Mouse (Mus musculus): ENCODE results near the gene Cadm1. TPM values are rescaled to one million over a fixed set of nuclear protein-coding genes. Genes with fewer than 3 reads are reported as not detected.

Gene Cadm1
- polyA plus RNA-seq, 1 experiment = 9.3 TPM

DNA sequence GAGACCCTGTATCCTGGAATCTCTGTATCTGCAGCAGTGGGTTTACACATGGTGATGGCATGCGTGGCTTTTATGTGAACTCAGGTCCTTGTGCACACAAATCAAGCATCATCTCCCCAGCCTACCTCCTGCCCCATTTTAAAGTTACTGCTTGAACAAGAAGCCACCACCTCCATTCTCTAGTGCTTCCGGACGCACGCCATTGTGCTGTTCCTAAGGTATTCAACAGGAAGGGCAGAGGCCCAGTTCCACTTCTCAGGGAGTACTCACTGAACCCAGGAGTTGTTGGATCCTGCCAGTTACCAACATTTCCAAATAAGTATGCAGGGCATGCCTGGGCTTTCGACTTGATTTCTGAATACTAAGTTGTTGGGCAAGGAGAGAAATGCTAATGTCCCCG, 49.5 kb downstream of the Cadm1 start:
- TF ChIP-seq TCF12 (IDR thresholded peaks at IDR 0.05; ENCODE audit: insufficient read depth, poor library complexity, severe bottlenecking) = no peak
- TF ChIP-seq USF1 (IDR thresholded peaks at IDR 0.05; ENCODE audit: low read depth) = no peak
- TF ChIP-seq MYOD1 (IDR thresholded peaks at IDR 0.05; ENCODE audit: control insufficient read depth in 1 of 3, insufficient read length in 2 of 3, low read depth in 2 of 3) = no peak
- TF ChIP-seq TCF3 (IDR thresholded peaks at IDR 0.05; ENCODE audit: insufficient read length, low read depth) = no peak
- no peak for TF ChIP-seq CEBPB (IDR thresholded peaks at IDR 0.05; ENCODE audit: insufficient read depth, poor library complexity, severe bottlenecking)
- no peak for TF ChIP-seq MAX (IDR thresholded peaks at IDR 0.05; ENCODE audit: low read depth)
- no peak for TF ChIP-seq POLR2A (IDR thresholded peaks at IDR 0.05; ENCODE audit: insufficient read length, low read depth)
- no peak for TF ChIP-seq SRF (IDR thresholded peaks at IDR 0.05; ENCODE audit: control insufficient read depth, insufficient read length, low read depth)
- no peak for TF ChIP-seq E2F4 (IDR thresholded peaks at IDR 0.05; ENCODE audit: insufficient read depth)
- H3K79me2 ChIP-seq (ENCODE audit: control insufficient read depth, insufficient read depth) = peaks cover 10% of the 10 kb centered on the region
- no peak overlapping the region for H3ac ChIP-seq (ENCODE audit: control insufficient read depth, insufficient read length)
- H3K4me2 ChIP-seq (ENCODE audit: low read depth) = no peak overlapping the region
- H3K36me3 ChIP-seq (ENCODE audit: control insufficient read depth, insufficient read depth) = no peaks in the 10 kb centered on the region
- H3K27me3 ChIP-seq (ENCODE audit: control insufficient read depth, insufficient read depth, insufficient read length) = no peaks in the 10 kb centered on the region
- no peak overlapping the region for H3K4me3 ChIP-seq

DNA sequence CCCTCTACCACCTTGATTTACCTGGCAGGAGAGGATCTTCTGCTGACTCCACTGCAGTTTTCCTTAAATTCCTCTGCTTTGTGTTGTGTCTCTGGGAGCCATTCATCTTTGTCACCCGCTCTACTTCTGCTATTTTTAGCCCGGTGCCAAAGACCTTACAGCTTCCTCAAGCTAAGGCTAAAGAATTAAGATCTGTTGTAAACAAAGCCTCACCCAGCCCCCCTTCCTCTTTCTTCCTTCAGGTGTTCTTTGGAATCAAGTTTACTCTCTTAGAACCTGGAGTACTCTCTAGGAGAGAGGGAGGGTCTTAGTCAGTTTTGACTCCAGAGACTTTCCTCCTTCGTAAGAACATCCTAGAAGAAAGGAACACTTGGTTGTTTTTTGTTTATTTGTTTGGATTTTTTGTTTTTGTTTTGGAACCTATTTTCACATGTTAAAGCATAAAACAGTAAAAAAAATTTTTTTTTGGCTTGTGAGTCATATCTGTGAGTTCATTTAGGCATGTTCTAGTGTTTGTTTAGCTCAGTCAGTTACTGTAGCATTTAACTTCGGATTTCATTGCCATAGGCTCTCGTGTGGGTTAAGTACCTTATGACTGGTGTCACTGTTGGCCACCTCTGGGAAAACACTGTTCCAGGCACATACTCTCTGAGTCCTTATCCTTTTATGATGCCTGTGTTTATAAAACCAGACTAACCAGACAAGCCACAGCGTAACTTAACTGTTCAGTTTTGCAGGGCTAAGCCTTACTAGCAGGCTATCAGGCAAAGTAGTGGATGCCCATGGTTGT, 51.8 kb downstream of the Cadm1 start:
- TF ChIP-seq MAX (IDR thresholded peaks at IDR 0.05; ENCODE audit: low read depth) = no peak
- no peak for TF ChIP-seq POLR2AphosphoS2 (IDR thresholded peaks at IDR 0.05; ENCODE audit: insufficient read length, low read depth)
- no peak for TF ChIP-seq SRF (IDR thresholded peaks at IDR 0.05; ENCODE audit: control insufficient read depth, insufficient read length, low read depth)
- no peak for TF ChIP-seq MYOG (IDR thresholded peaks at IDR 0.05; ENCODE audit: control insufficient read depth in 1 of 3, insufficient read depth in 1 of 3, insufficient read length in 2 of 3, low read depth in 2 of 3)
- TF ChIP-seq MYOD1 (IDR thresholded peaks at IDR 0.05; ENCODE audit: control insufficient read depth in 1 of 3, insufficient read length in 2 of 3, low read depth in 2 of 3) = no peak
- no peak for TF ChIP-seq E2F4 (IDR thresholded peaks at IDR 0.05; ENCODE audit: insufficient read depth)
- TF ChIP-seq POLR2A (IDR thresholded peaks at IDR 0.05; ENCODE audit: insufficient read length, low read depth) = no peak
- TF ChIP-seq TCF12 (IDR thresholded peaks at IDR 0.05; ENCODE audit: insufficient read depth, poor library complexity, severe bottlenecking) = no peak
- TF ChIP-seq REST (IDR thresholded peaks at IDR 0.05; ENCODE audit: insufficient read depth, insufficient read length) = no peak
- TF ChIP-seq USF1 (IDR thresholded peaks at IDR 0.05; ENCODE audit: low read depth) = no peak
- no peak for TF ChIP-seq CEBPB (IDR thresholded peaks at IDR 0.05; ENCODE audit: insufficient read depth, poor library complexity, severe bottlenecking)
- no peak for TF ChIP-seq TCF3 (IDR thresholded peaks at IDR 0.05; ENCODE audit: insufficient read length, low read depth)
- Histone ChIP-seq H3K79me2 (ENCODE audit: control insufficient read depth, insufficient read depth) (peaks cover 10% of the 10 kb centered on the region), H3K36me3 (ENCODE audit: control insufficient read depth, insufficient read depth) (no peaks in the 10 kb centered on the region)

DNA sequence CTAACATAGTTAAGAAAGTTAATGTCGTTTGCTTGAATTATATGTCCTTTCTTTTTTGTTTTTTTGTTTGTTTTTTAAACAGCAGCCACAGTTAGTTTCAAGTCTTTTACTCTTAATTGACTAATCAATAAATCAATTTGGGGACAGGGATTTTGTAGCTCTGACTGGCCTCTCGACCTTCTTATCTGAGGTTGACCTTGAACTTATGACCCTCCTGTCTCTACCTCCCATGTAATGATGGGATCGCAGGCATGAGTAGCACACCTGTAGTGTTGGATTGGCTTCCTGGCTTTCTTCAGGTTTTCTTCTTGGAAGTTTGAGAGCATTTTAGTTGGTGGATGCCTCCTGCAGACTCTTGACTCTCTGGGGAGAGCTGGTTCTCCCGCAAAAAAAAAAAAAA, 53.3 kb downstream of the Cadm1 start:
- no peak for TF ChIP-seq TCF12 (IDR thresholded peaks at IDR 0.05; ENCODE audit: insufficient read depth, poor library complexity, severe bottlenecking)
- no peak for TF ChIP-seq POLR2AphosphoS2 (IDR thresholded peaks at IDR 0.05; ENCODE audit: insufficient read length, low read depth)
- TF ChIP-seq TCF3 (IDR thresholded peaks at IDR 0.05; ENCODE audit: insufficient read length, low read depth) = no peak
- no peak for TF ChIP-seq MAX (IDR thresholded peaks at IDR 0.05; ENCODE audit: low read depth)
- TF ChIP-seq USF1 (IDR thresholded peaks at IDR 0.05; ENCODE audit: low read depth) = no peak
- TF ChIP-seq MYOD1 (IDR thresholded peaks at IDR 0.05; ENCODE audit: control insufficient read depth in 1 of 3, insufficient read length in 2 of 3, low read depth in 2 of 3) = no peak
- TF ChIP-seq SRF (IDR thresholded peaks at IDR 0.05; ENCODE audit: control insufficient read depth, insufficient read length, low read depth) = no peak
- no peak for TF ChIP-seq POLR2A (IDR thresholded peaks at IDR 0.05; ENCODE audit: insufficient read length, low read depth)
- TF ChIP-seq CEBPB (IDR thresholded peaks at IDR 0.05; ENCODE audit: insufficient read depth, poor library complexity, severe bottlenecking) = no peak
- TF ChIP-seq REST (IDR thresholded peaks at IDR 0.05; ENCODE audit: insufficient read depth, insufficient read length) = no peak
- TF ChIP-seq MYOG (IDR thresholded peaks at IDR 0.05; ENCODE audit: control insufficient read depth in 1 of 3, insufficient read depth in 1 of 3, insufficient read length in 2 of 3, low read depth in 2 of 3) = no peak
- no peaks in the 10 kb centered on the region for H3K36me3 ChIP-seq (ENCODE audit: control insufficient read depth, insufficient read depth)
- no peak overlapping the region for H3ac ChIP-seq (ENCODE audit: control insufficient read depth, insufficient read length)

More for the DNA sequence above, 51.8 kb downstream of the Cadm1 start:
- no peak overlapping the region for H3K4me3 ChIP-seq
- H3ac ChIP-seq (ENCODE audit: control insufficient read depth, insufficient read length) = no peak overlapping the region
- no peaks in the 10 kb centered on the region for H3K27me3 ChIP-seq (ENCODE audit: control insufficient read depth, insufficient read depth, insufficient read length)
- H3K4me2 ChIP-seq (ENCODE audit: low read depth) = no peak overlapping the region

DNA sequence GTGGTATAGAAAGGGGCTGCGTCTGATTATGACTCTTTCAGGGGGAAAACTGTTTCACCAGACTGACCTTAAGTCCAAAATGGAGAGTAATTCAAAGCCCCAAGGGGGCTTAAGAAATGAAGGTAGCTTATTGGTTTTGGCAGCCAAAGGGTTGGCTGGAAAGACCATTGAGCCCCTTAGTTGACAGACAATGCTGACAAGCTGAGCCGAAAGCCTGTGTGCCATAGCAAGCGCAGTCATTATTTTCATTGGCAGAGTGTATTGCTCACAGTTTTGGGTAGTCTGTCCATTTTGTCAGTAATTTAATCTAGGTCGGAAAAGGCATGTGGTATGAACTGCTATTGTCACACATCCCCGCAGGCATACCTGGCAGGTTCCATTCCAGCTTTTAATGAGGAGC, 56.2 kb downstream of the Cadm1 start:
- H3K27me3 ChIP-seq (ENCODE audit: control insufficient read depth, insufficient read depth, insufficient read length) = no peaks in the 10 kb centered on the region
- H3K36me3 ChIP-seq (ENCODE audit: control insufficient read depth, insufficient read depth) = no peaks in the 10 kb centered on the region
- no peak overlapping the region for H3K4me3 ChIP-seq
- TF ChIP-seq E2F4 (IDR thresholded peaks at IDR 0.05; ENCODE audit: insufficient read depth) (no peak), REST (IDR thresholded peaks at IDR 0.05; ENCODE audit: insufficient read depth, insufficient read length) (no peak), POLR2AphosphoS2 (IDR thresholded peaks at IDR 0.05; ENCODE audit: insufficient read length, low read depth) (no peak), USF1 (IDR thresholded peaks at IDR 0.05; ENCODE audit: low read depth) (no peak), MAX (IDR thresholded peaks at IDR 0.05; ENCODE audit: low read depth) (no peak)
- no peak overlapping the region for H3ac ChIP-seq (ENCODE audit: control insufficient read depth, insufficient read length)
- H3K4me2 ChIP-seq (ENCODE audit: low read depth) = no peak overlapping the region
- peaks cover 18% of the 10 kb centered on the region for H3K79me2 ChIP-seq (ENCODE audit: control insufficient read depth, insufficient read depth)

More for the DNA sequence above, 53.3 kb downstream of the Cadm1 start:
- no peak overlapping the region for H3K4me3 ChIP-seq
- H3K27me3 ChIP-seq (ENCODE audit: control insufficient read depth, insufficient read depth, insufficient read length) = no peaks in the 10 kb centered on the region
- H3K4me2 ChIP-seq (ENCODE audit: low read depth) = no peak overlapping the region
- H3K79me2 ChIP-seq (ENCODE audit: control insufficient read depth, insufficient read depth) = peaks cover 11% of the 10 kb centered on the region

DNA sequence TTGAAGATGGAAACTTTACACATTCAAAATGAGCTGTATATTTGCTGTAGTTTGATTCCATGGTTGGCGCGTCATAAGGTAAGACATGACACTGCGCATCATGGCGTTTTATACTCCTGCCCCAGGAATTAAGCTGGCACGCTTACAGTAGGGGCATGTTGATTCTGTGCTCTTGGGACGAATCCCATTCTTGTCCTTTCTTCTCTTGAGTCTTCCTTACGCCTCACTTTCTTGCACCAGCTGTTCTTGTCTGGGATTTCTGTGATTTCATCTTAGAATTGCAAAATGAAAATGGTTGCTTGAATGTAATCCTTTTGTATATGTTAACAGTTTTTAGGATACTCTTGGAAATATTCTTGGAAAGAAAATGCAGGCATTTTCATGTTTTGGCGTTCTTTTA, 56.9 kb downstream of the Cadm1 start:
- H3K27me3 ChIP-seq (ENCODE audit: control insufficient read depth, insufficient read depth, insufficient read length) = no peaks in the 10 kb centered on the region
- no peaks in the 10 kb centered on the region for H3K36me3 ChIP-seq (ENCODE audit: control insufficient read depth, insufficient read depth)
- H3K4me2 ChIP-seq (ENCODE audit: low read depth) = no peak overlapping the region
- no peak overlapping the region for H3ac ChIP-seq (ENCODE audit: control insufficient read depth, insufficient read length)
- H3K4me3 ChIP-seq = no peak overlapping the region
- no peak for TF ChIP-seq POLR2A (IDR thresholded peaks at IDR 0.05; ENCODE audit: insufficient read length, low read depth)
- no peak for TF ChIP-seq REST (IDR thresholded peaks at IDR 0.05; ENCODE audit: insufficient read depth, insufficient read length)
- TF ChIP-seq MYOD1 (IDR thresholded peaks at IDR 0.05; ENCODE audit: control insufficient read depth in 1 of 3, insufficient read length in 2 of 3, low read depth in 2 of 3) = no peak
- no peak for TF ChIP-seq TCF3 (IDR thresholded peaks at IDR 0.05; ENCODE audit: insufficient read length, low read depth)
- TF ChIP-seq CEBPB (IDR thresholded peaks at IDR 0.05; ENCODE audit: insufficient read depth, poor library complexity, severe bottlenecking) = no peak
- no peak for TF ChIP-seq TCF12 (IDR thresholded peaks at IDR 0.05; ENCODE audit: insufficient read depth, poor library complexity, severe bottlenecking)
- TF ChIP-seq MYOG (IDR thresholded peaks at IDR 0.05; ENCODE audit: control insufficient read depth in 1 of 3, insufficient read depth in 1 of 3, insufficient read length in 2 of 3, low read depth in 2 of 3) = no peak
- no peak for TF ChIP-seq POLR2AphosphoS2 (IDR thresholded peaks at IDR 0.05; ENCODE audit: insufficient read length, low read depth)
- peaks cover 18% of the 10 kb centered on the region for H3K79me2 ChIP-seq (ENCODE audit: control insufficient read depth, insufficient read depth)
